Mouse (Mus musculus) CD4-positive helper T cell, adult 2 months (primary cell): Measurements from ENCODE around the gene B3gnt2.
A peak's percentile ranks its signal among the peaks of the same experiment; 100 is the strongest.

Experiments used
- DNase-seq: peaks from one replicate; pipeline ENCODE4 v3.0.0-alpha.2; 2012; ENCODE audit warnings: low read depth, missing footprints, low spot score

Gene B3gnt2

GRCm38 (mm10) chr11:22847732-22848648, 12.8 kb downstream of the B3gnt2 start:
- no peak for DNase-seq

DNA sequence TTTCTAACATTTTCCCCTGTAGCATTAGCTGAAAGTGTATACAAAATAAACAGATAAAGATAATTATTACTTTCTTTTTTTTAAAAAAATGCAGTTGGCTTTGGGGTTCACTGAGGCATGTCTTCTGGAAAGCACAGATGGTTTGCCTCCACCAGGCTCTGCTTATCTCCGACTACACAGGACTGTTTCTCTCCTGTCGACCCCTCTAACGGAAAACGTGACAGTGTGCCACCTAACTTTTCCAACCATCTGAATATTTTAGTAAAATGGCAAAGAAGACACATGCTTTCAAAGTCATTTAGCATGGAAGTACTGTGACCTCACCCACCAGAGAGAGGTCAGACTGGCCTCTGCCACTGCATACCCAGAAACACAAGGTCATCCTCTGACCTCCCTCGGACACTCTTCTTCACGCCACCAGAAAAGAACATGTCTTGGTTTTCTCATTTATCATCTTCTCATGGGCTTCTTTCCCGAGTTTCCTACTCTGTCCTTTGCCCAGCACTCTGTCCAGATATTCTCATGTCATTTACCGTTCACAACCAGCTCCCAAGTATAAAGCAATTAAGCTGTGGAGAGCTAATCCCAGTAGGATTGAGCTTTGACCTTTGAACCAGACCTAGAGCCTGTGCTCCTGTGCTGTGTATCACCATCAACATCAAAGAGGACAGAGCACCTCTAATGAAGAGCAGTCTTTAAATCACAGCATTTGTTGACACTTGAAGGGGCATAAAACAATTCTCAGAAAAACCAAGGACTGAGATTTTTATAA, 13.6 kb downstream of the B3gnt2 start:
- no peak for DNase-seq

DNA sequence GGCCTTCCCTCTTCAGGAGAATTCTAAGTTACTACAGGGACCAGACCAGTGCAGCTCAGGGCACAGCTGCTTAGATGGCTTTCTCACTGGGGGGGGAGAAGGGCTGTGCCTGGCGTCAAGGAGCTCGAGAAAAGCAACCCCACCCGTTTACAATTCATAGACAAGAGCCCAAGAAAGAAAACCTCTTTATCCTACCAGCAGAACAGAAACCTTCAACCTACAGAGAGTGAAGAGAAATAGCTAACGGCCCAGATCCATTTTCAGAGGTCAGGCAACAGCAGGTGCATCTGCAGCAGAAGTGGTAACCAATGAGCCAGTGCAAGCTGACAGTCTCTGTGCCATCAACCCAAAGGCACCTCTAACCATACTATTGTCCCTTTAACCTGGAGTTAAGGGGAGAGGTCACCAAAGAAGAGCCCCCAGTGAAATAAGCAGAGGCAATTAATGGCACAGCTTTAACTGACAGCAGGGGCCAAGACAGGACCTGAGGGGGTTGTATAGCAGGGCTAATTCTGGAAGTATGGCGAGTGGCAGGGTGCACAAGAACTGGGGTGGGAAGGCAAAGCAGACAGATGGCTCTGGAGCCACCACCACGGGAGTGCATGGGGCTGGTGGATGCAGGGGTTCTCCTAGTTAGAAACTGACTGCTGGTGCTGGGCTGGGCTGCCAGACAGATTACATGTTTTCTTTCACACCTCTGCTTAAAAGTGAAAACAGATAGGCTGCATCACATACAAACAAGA, 14.5 kb downstream of the B3gnt2 start:
- peak; percentile 46 for DNase-seq

DNA sequence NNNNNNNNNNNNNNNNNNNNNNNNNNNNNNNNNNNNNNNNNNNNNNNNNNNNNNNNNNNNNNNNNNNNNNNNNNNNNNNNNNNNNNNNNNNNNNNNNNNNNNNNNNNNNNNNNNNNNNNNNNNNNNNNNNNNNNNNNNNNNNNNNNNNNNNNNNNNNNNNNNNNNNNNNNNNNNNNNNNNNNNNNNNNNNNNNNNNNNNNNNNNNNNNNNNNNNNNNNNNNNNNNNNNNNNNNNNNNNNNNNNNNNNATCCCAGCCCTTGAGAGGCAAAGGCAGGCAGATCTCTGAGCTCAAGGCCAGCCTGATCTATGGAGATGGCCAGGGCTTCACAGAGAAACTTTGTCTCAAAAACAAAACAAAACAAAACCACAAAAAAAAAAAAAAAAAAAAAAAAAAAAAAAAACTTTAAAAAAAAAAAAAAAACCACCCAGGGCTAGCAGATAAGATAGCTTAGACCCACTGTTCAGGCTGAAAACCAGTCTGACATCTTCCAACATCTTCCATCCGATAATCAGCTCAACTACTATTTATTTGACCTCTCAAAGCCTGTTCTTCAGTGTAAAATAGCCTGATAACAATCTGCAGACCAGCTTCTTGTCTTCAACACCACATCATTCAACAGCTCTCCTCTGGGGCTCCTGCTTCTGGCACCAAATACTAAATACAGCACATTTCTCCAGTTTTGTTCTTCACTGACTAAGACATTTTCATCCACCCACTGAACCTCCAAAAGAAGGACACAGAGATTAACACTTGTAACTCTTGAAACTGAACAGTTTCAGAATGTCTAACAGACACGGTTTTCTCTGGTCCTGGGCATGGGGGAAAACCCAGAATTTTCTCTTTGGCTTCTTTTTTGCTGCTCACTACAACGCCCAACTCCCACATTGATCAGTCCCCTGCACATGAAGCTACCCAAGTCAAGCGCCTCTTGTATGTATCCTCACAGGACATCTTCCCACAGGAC, 15.7 kb downstream of the B3gnt2 start:
- peak; percentile 75 for DNase-seq

DNA sequence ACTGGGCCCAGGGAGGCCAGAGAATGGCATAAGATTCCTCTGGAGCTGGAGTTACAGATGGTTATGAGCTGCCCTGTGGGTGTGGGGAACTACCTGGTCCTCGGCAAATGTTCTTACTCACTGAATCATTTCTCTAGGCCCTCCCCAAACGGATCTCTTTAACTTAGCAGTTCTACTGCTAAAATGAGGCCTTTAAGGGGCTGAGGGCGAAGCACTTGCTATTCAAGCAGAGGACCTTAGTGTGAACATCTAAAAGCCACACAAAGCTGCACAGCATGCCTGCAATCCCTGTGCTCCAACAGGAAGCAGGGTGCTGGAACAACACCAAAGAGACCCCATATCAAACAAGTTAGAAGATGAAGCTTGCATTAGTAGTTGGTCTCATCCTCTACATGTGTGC, 21.3 kb downstream of the B3gnt2 start:
- DNase-seq = peak; percentile 39

DNA sequence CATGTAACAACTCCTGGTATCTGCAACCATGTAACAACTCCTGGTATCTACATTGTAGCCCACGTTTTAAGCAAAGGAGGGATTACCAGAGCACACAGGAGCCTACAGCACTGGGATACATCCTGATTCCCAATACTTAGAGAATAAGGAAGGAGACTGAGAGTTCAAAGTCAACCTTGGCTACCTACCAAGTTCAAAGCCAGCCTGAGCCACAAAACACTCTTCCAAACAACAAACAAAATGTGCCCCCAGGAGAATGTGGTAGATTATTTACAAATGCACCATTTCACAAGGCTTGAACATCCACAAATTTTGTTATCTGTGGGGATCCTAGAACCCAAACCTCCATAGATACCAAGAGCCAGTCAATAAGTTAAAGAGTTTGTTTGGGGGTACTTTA, 22.4 kb downstream of the B3gnt2 start:
- no peak for DNase-seq

- DNase-seq = peak; percentile 60
Measured at GRCm38 (mm10) chr11:22836269-22836668, 24.5 kb downstream of the B3gnt2 start.

- peak; percentile 32 for DNase-seq
Measured at GRCm38 (mm10) chr11:22832600-22832999, 28.2 kb downstream of the B3gnt2 start.

GRCm38 (mm10) chr11:22831916-22832315, 28.8 kb downstream of the B3gnt2 start:
- DNase-seq = no peak

GRCm38 (mm10) chr11:22830684-22831083, 30.1 kb downstream of the B3gnt2 start:
- no peak for DNase-seq

- no peak for DNase-seq
Measured at GRCm38 (mm10) chr11:22830179-22830611, 30.6 kb downstream of the B3gnt2 start.

GRCm38 (mm10) chr11:22828988-22829632, 31.7 kb downstream of the B3gnt2 start:
- DNase-seq = no peak

- no peak for DNase-seq
Measured at GRCm38 (mm10) chr11:22827514-22828080, 33.2 kb downstream of the B3gnt2 start.

DNA sequence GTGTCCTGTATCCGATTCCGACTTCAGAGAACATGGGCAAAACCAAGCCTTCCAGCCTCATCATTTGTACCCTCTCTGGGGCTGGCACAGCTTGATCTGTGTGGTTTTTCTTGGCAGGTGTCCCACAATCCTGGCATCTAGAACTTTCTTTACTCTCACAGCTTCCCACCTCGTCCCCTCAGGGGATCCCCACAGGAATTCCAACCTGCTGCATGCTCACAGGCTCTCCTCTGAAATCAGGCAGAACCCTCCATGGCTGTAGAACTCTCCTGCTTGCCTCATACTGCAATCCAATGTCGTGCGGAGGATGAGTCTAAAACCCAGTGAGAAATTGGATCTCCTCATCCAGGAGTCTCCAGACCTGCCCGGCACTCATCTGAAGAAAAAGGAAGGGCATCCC, 34.1 kb downstream of the B3gnt2 start:
- no peak for DNase-seq

GRCm38 (mm10) chr11:22826051-22826450, 34.7 kb downstream of the B3gnt2 start:
- no peak for DNase-seq

DNA sequence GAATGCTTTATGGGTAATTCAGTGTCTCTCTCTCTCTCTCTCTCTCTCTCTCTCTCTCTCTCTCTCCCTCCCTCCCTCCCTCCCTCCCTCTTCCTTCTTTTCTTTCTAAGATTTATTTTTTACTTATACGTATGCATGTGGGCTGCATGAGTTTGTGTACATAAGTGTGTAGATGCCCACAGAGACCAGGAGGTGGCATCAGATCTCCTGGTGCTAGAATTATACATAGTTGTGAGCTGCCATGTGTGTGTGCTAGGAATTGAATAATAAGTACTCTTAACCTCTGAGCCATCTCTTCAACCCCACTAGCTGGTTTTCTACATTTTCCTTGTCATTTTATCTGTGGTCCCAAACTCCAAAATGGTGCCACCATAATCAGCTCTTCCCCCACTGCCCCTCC, 35.2 kb downstream of the B3gnt2 start:
- no peak for DNase-seq

DNA sequence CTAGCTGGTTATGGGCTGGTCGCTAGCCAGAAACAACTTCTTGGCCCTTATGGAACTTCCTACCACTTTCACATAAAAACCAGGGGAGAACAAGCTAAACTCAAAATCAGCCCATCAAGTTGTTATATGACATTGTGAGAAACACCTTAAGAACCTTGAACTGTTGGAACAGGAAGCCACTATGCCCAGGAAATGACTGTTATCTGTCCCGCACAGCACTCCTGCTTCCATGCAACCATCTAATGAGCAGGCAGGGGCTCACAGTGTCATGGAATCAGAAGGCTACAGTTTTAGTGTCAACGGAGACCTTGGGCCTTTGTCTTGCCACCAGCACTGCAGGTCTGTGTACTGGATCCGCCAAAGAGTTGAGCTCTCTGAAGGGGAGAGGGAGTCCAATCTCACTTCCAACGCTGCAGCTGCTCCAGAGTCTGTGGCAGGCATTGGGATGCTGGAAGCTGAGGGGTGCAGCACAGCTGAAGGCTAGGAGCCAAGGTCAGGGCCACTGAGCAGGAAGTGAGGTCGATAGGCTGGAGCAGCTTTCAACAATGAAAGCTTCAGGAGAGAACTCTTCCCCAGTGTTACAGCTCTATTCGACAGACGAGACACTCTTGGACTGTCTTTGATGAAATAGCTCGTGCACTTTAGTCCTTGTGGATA, 36.6 kb downstream of the B3gnt2 start:
- DNase-seq = peak; percentile 45

GRCm38 (mm10) chr11:22821243-22821642, 39.5 kb downstream of the B3gnt2 start:
- no peak for DNase-seq

- DNase-seq = no peak
Measured at GRCm38 (mm10) chr11:22818371-22818770, 42.4 kb downstream of the B3gnt2 start.
